Mouse (Mus musculus) G1E (cell line): ENCODE results near the gene Sec61g.

ENCODE experiments used
- CTCF ChIP-seq: IDR thresholded peaks from 2 replicates; pipeline ENCODE4 v1.5.1; 2012; ENCODE audit warnings: low read depth, low read length, inconsistent platforms, mixed read lengths
- GATA1 ChIP-seq: IDR thresholded peaks from 2 replicates; pipeline ENCODE4 v1.6.1; 2012; ENCODE audit warnings: borderline replicate concordance, low read length, inconsistent platforms, mixed read lengths
- GATA2 ChIP-seq: IDR thresholded peaks from 2 replicates; pipeline ENCODE4 v1.6.1; 2012; ENCODE audit warnings: low read depth, low read length, inconsistent platforms, borderline replicate concordance
- POLR2AphosphoS5 ChIP-seq: IDR thresholded peaks from 2 replicates; pipeline ENCODE4 v1.6.1; 2012; ENCODE audit warnings: low read depth, low read length, inconsistent platforms; ENCODE audit not compliant: insufficient replicate concordance
- TAL1 ChIP-seq: conservative IDR thresholded peaks from 2 replicates; pipeline ENCODE4 v1.6.1; 2012; ENCODE audit warnings: low read depth, low read length, inconsistent platforms, mixed read lengths

- TF ChIP-seq CTCF (no peak), POLR2AphosphoS5 (no peak), GATA1 (no peak), TAL1 (no peak), GATA2 (no peak)
Observed at GRCm38 (mm10) chr11:16502744-16503143, 5.5 kb downstream of the Sec61g start.
